Mouse (Mus musculus) embryonic facial prominence, embryonic 12.5 days (tissue): ENCODE data around the gene Ncapg. TPM values are rescaled to one million over a fixed set of nuclear protein-coding genes. Genes with fewer than 3 reads are reported as not detected.

Experiments
- ATAC-seq: fragments of 200-750 bp; cut with Nextera tagmentation; 2 replicates; pipeline ENCODE4 v1.8.0; 2017; ENCODE audit not compliant: insufficient number of reproducible peaks, insufficient read depth, low FRiP score, low TSS enrichment
- H3K27ac ChIP-seq: fragments of 300-500 bp; sonication (generic); 2 replicates; pipeline ENCODE4 v1.5.1; 2016; ENCODE audit warnings: mild to moderate bottlenecking
- H3K27me3 ChIP-seq: fragments of 300-500 bp; sonication (generic); 2 replicates; pipeline ENCODE4 v1.6.1; 2016; ENCODE audit warnings: mild to moderate bottlenecking, moderate library complexity
- H3K36me3 ChIP-seq: fragments of 300-500 bp; sonication (generic); 2 replicates; pipeline ENCODE4 v1.6.1; 2016; ENCODE audit warnings: mild to moderate bottlenecking
- H3K4me1 ChIP-seq: fragments of 300-500 bp; sonication (generic); 2 replicates; pipeline ENCODE4 v1.6.1; 2016
- H3K4me2 ChIP-seq: fragments of 300-500 bp; sonication (generic); replicated peaks from 2 replicates; pipeline ENCODE4 v1.6.1; 2016; ENCODE audit warnings: mild to moderate bottlenecking, moderate library complexity
- H3K4me3 ChIP-seq: fragments of 300-500 bp; sonication (generic); 2 replicates; pipeline ENCODE4 v1.5.1; 2016; ENCODE audit warnings: mild to moderate bottlenecking
- H3K9ac ChIP-seq: fragments of 300-500 bp; sonication (generic); 2 replicates; pipeline ENCODE4 v1.6.1; 2016; ENCODE audit warnings: mild to moderate bottlenecking, moderate library complexity
- H3K9me3 ChIP-seq: fragments of 300-500 bp; sonication (generic); 2 replicates; pipeline ENCODE4 v1.6.1; 2016; ENCODE audit warnings: mild to moderate bottlenecking, moderate library complexity
- WGBS: fragments of 180-500 bp; shearing (Covaris S2); methylation state at CpG from one replicate; pipeline ENCODE4 v1.1.7; 2016; 5-methylcytosine and 5-hydroxymethylcytosine counted together
- polyA plus RNA-seq: library from polyadenylated mRNA; unstranded; fragments of >200 nt; fragmentation: Nextera tagmentation; extraction: Ambion mirVana; gene quantifications from 2 replicates; pipeline ENCODE4 v1.2.1, GENCODE M21; 2016

The Ncapg gene
- polyA plus RNA-seq, 1 experiment from 2014 or later: 58.3 TPM

- no peak for ATAC-seq
- H3K4me2 ChIP-seq: no peak overlapping the region
- WGBS: 91% methylated on average over 2 of the region's 2 CpGs
Observed at GRCm38 (mm10) chr5:45706811-45707210, 37.1 kb downstream of the Ncapg start.

GRCm38 (mm10) chr5:45709653-45710052 is 39.9 kb downstream of the Ncapg start:
- Histone ChIP-seq H3K36me3 (peaks cover 8% of the 10 kb centered on the region), H3K27ac (no peak overlapping the region), H3K4me1 (no peaks in the 10 kb centered on the region), H3K4me3 (no peak overlapping the region), H3K9ac (no peak overlapping the region), H3K27me3 (no peaks in the 10 kb centered on the region), H3K9me3 (no peaks in the 10 kb centered on the region), H3K4me2 (no peak overlapping the region)
- ATAC-seq: no peak
- WGBS: 93% methylated on average over 2 of the region's 2 CpGs

More at GRCm38 (mm10) chr5:45706811-45707210, 37.1 kb downstream of the Ncapg start:
- H3K4me3 ChIP-seq: no peak overlapping the region
- no peak overlapping the region for H3K9ac ChIP-seq
- H3K9me3 ChIP-seq: no peaks in the 10 kb centered on the region
- no peak overlapping the region for H3K27ac ChIP-seq
- H3K27me3 ChIP-seq: no peaks in the 10 kb centered on the region
- H3K4me1 ChIP-seq: no peaks in the 10 kb centered on the region
- peaks cover 8% of the 10 kb centered on the region for H3K36me3 ChIP-seq

GRCm38 (mm10) chr5:45718848-45719488 is 49.2 kb downstream of the Ncapg start:
- no peak overlapping the region for H3K9ac ChIP-seq
- H3K27me3 ChIP-seq: no peaks in the 10 kb centered on the region
- no peak for ATAC-seq
- no peaks in the 10 kb centered on the region for H3K4me1 ChIP-seq
- 94% methylated on average over 6 of the region's 6 CpGs for WGBS
- H3K27ac ChIP-seq: no peak overlapping the region
- no peak overlapping the region for H3K4me3 ChIP-seq
- no peaks in the 10 kb centered on the region for H3K9me3 ChIP-seq
- no peaks in the 10 kb centered on the region for H3K36me3 ChIP-seq
- H3K4me2 ChIP-seq: no peak overlapping the region

GRCm38 (mm10) chr5:45733751-45734150 is 64.0 kb downstream of the Ncapg start:
- 67% methylated on average over 2 of the region's 2 CpGs for WGBS
- H3K36me3 ChIP-seq: no peaks in the 10 kb centered on the region
- no peak for ATAC-seq
- no peak overlapping the region for H3K27ac ChIP-seq
- no peak overlapping the region for H3K9ac ChIP-seq
- no peak overlapping the region for H3K4me3 ChIP-seq
- no peaks in the 10 kb centered on the region for H3K27me3 ChIP-seq
- H3K4me1 ChIP-seq: no peaks in the 10 kb centered on the region
- no peaks in the 10 kb centered on the region for H3K9me3 ChIP-seq
- H3K4me2 ChIP-seq: no peak overlapping the region

GRCm38 (mm10) chr5:45737911-45738310 is 68.2 kb downstream of the Ncapg start:
- Histone ChIP-seq H3K4me2 (no peak overlapping the region), H3K4me3 (no peak overlapping the region), H3K9ac (no peak overlapping the region), H3K9me3 (no peaks in the 10 kb centered on the region), H3K4me1 (no peaks in the 10 kb centered on the region), H3K27ac (no peak overlapping the region), H3K36me3 (no peaks in the 10 kb centered on the region), H3K27me3 (no peaks in the 10 kb centered on the region)
- WGBS: 91% methylated on average over 1 of the region's 1 CpGs
- ATAC-seq: no peak

Other genes starting within 250 kb of the Ncapg start
- gene Qdpr, start 219.7 kb upstream of the Ncapg start, polyA plus RNA-seq: 132 and 136 TPM in 2 replicates
- gene Clrn2, start 216.2 kb upstream of the Ncapg start, polyA plus RNA-seq: not detected in 2 replicates
- gene Lap3, start 176.5 kb upstream of the Ncapg start, polyA plus RNA-seq: 80.4 and 82.0 TPM in 2 replicates
- gene Med28, start 149.7 kb upstream of the Ncapg start, polyA plus RNA-seq: 261 and 279 TPM in 2 replicates
- 0.78 and 1.1 TPM in 2 replicates for gene Fam184b, start 30.3 kb upstream of the Ncapg start, polyA plus RNA-seq
- gene Lcorl, start 187.7 kb downstream of the Ncapg start, polyA plus RNA-seq: 28.3 and 29.6 TPM in 2 replicates